Mouse (Mus musculus) lung, adult 2 months (tissue): ENCODE data around the gene Mdh2.

ENCODE experiments used
- CTCF ChIP-seq: fragments of 200-500 bp; IDR thresholded peaks from 2 replicates; pipeline ENCODE4 v1.5.1; 2011; ENCODE audit warnings: mild to moderate bottlenecking, low read length, control low read depth; ENCODE audit not compliant: insufficient read depth
- POLR2A ChIP-seq: fragments of 200-500 bp; IDR thresholded peaks from 2 replicates; pipeline ENCODE4 v1.6.1; 2011; ENCODE audit warnings: low read depth, mild to moderate bottlenecking, control low read depth, low read length, borderline replicate concordance; ENCODE audit errors: extremely low read depth

DNA sequence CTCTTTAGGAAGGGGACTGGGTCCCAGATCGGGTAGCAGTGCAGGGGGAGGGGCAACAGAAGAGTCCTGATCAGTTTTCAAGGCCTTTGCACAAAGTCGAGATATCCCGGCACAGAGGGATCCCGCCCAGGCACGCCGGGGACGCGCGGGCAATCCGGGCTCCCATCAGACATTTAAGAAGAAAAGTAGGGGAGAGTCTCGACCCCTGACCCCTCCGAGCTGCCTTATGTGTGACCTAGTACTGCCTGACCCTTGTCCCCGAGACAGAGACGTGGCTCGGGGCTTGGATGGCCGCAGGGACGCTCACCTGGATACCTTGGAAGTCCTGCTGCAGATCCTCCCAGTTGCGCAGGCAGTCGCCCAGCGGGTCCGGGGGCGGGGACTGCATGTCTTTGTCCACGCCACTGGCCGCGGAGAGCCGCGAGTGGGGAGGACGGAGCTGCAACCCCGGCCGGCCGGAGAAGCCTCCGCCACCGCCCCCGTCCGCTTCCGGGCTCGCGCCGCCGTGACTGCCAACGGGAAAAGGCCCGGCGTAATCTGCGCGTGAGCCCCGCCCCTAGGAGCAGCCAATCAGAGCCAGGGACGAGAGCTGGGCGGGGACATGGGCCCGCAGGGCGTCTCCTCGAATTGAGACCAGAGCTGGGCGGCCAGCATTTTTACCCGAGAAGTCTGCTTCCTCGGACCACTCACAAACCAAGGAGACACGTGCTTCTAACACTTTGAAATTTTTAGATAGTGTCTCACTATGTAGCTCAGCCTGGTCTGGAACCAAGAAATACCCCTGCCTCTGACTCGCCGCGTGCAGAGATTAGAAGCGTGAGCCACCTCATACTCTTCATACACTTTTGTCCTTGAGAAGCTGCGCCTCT, 34.3 kb upstream of the Mdh2 start, which contains the start of gene Tmem120a:
- peak; percentile 49; the same call in 1 of the 2 replicates for TF ChIP-seq POLR2A
- TF ChIP-seq CTCF, result no peak
